Mouse (Mus musculus) forebrain, embryonic 16.5 days (tissue): ENCODE measurements at regions not wholly inside any gene's neighbourhood (a gene's known extent, or its start where the extent isn't known, plus 50 kb on each side); places are given as distances from the start of the nearest gene placed in this dataset.
A peak's percentile ranks its signal among the peaks of the same experiment; 100 is the strongest.

Experiments
- ATAC-seq: fragments of 200-750 bp; cut with Nextera tagmentation; 2 replicates; pipeline ENCODE4 v1.8.0; 2017; ENCODE audit warnings: mild to moderate bottlenecking, moderate library complexity
- H3K27ac ChIP-seq: fragments of 300-500 bp; sonication (generic); 2 replicates; pipeline ENCODE4 v1.5.1; 2014; ENCODE audit warnings: low read length, control low read depth
- H3K27me3 ChIP-seq: fragments of 300-500 bp; sonication (generic); replicated peaks from 2 replicates; pipeline ENCODE4 v1.6.1; 2014; ENCODE audit warnings: low read length; ENCODE audit not compliant: control insufficient read depth, insufficient read depth
- H3K36me3 ChIP-seq: fragments of 300-500 bp; sonication (generic); 2 replicates; pipeline ENCODE4 v1.6.1; 2014; ENCODE audit not compliant: control insufficient read depth, insufficient read depth
- H3K4me1 ChIP-seq: fragments of 300-500 bp; sonication (generic); replicated peaks from 2 replicates; pipeline ENCODE4 v1.6.1; 2014; ENCODE audit warnings: low read length; ENCODE audit not compliant: control insufficient read depth, insufficient read depth
- H3K4me2 ChIP-seq: fragments of 300-500 bp; sonication (generic); 2 replicates; pipeline ENCODE4 v1.6.1; 2014; ENCODE audit warnings: mild to moderate bottlenecking, low read length, control low read depth
- H3K4me3 ChIP-seq: fragments of 300-500 bp; sonication (generic); replicated peaks from 2 replicates; pipeline ENCODE4 v1.5.1; 2014; ENCODE audit warnings: mild to moderate bottlenecking, low read length, control low read depth
- H3K9ac ChIP-seq: fragments of 300-500 bp; sonication (generic); replicated peaks from 2 replicates; pipeline ENCODE4 v1.6.1; 2014; ENCODE audit warnings: low read depth, low read length, control low read depth
- H3K9me3 ChIP-seq: fragments of 300-500 bp; sonication (generic); 2 replicates; pipeline ENCODE4 v1.6.1; 2016; ENCODE audit warnings: low read length; ENCODE audit not compliant: control insufficient read depth
- WGBS: fragments of 180-500 bp; shearing (Covaris S2); extraction: QIAGEN DNeasy Blood & Tissue Kit; methylation state at CpG from one replicate; pipeline ENCODE4 v1.1.7; 2014; 5-methylcytosine and 5-hydroxymethylcytosine counted together

GRCm38 (mm10) chr7:73616971-73617906, 75.6 kb upstream of the Chd2 start:
- Histone ChIP-seq H3K4me2 (peak overlapping the region; percentile 86), H3K27ac (peak overlapping the region; percentile 100), H3K9ac (peak overlapping the region; percentile 88), H3K27me3 (no peaks in the 10 kb centered on the region), H3K9me3 (no peaks in the 10 kb centered on the region), H3K4me3 (peak overlapping the region; percentile 60), H3K4me1 (peaks cover 32% of the 10 kb centered on the region), H3K36me3 (no peaks in the 10 kb centered on the region)
- WGBS = under 1% methylated on average over 21 of the region's 21 CpGs
- ATAC-seq = peak; percentile 9

DNA sequence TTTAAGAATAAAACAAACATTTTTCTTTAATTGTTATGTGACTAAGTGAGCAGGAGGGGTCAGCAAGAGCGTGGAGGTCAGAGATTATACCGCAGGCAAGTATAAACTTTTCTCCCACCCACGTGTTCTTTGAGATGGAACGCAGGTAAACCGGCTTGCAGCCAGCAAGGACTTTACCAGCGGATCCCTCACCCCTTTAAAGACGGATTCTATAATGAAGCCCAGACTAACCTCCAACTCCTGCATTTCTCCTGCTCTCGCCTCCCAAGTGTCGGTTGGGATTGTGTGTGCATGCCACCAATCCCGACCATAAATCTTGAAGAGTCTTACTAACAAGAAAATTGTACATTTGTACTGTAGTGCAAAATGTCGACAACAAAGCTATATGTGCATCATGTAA, 74.4 kb upstream of the Chd2 start:
- Histone ChIP-seq H3K4me3 (peak overlapping the region; percentile 5; the same call in 1 of the 2 replicates), H3K27me3 (no peaks in the 10 kb centered on the region), H3K4me1 (peaks cover 32% of the 10 kb centered on the region), H3K9ac (peak overlapping the region; percentile 88), H3K9me3 (no peaks in the 10 kb centered on the region), H3K36me3 (no peaks in the 10 kb centered on the region), H3K4me2 (peak overlapping the region; percentile 86), H3K27ac (peak overlapping the region; percentile 100)
- WGBS = 16% methylated on average over 11 of the region's 11 CpGs
- ATAC-seq = no peak

DNA sequence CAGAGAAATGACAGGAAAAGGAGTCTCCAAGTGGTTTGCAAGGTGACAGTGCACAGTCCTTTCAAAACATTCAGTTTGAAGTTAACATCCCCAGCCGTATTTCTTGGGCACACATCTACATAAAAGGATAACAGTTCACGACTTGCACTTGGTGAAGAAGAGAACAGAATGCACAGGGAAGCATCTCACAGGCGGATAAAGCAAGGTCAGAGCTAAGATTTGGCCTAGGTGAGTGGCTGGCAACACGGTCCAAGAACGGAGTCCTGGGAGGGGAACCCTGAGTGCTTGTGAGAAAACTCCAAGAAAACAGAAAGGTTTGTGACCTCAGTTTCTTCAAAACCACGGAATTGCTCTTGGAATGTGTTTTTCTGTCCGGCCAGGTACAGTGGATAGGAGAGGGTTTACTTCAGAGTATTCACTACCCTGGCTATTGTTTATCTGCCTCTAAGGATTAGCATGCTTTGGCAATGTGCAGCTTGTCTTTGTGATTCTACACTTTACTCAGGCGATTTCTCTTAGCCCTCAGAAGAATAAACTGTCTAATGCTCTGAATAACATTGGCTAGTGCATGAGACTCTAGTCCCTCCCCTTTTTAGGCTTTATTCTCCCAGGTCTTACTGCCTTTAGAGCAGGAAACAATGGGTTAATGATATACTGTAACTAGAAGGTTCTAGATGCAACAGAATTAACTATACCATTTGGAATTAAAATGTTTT, 73.4 kb upstream of the Chd2 start:
- ATAC-seq = no peak
- H3K27me3 ChIP-seq = no peaks in the 10 kb centered on the region
- peak overlapping the region; percentile 16; the same call in 1 of the 2 replicates for H3K4me3 ChIP-seq
- no peaks in the 10 kb centered on the region for H3K9me3 ChIP-seq
- no peaks in the 10 kb centered on the region for H3K36me3 ChIP-seq
- peak overlapping the region; percentile 44 for H3K4me2 ChIP-seq
- H3K9ac ChIP-seq = peak overlapping the region; percentile 44
- H3K4me1 ChIP-seq = peaks cover 28% of the 10 kb centered on the region
- peak overlapping the region; percentile 100 for H3K27ac ChIP-seq
- WGBS = 39% methylated on average over 8 of the region's 8 CpGs

GRCm38 (mm10) chr7:73614341-73614740, 72.7 kb upstream of the Chd2 start:
- H3K9me3 ChIP-seq = no peaks in the 10 kb centered on the region
- 29% methylated on average over 4 of the region's 4 CpGs for WGBS
- peak overlapping the region; percentile 3; the same call in 1 of the 2 replicates for H3K4me3 ChIP-seq
- peak overlapping the region; percentile 44 for H3K4me2 ChIP-seq
- peaks cover 27% of the 10 kb centered on the region for H3K4me1 ChIP-seq
- H3K36me3 ChIP-seq = no peaks in the 10 kb centered on the region
- ATAC-seq = no peak
- H3K9ac ChIP-seq = peak overlapping the region; percentile 44
- H3K27ac ChIP-seq = peak overlapping the region; percentile 100
- no peaks in the 10 kb centered on the region for H3K27me3 ChIP-seq

GRCm38 (mm10) chr7:73612752-73613092, 71.1 kb upstream of the Chd2 start:
- H3K9me3 ChIP-seq = no peaks in the 10 kb centered on the region
- H3K4me1 ChIP-seq = peaks cover 31% of the 10 kb centered on the region
- WGBS = 55% methylated on average over 3 of the region's 3 CpGs
- H3K9ac ChIP-seq = no peak overlapping the region
- H3K36me3 ChIP-seq = no peaks in the 10 kb centered on the region
- H3K27ac ChIP-seq = no peak overlapping the region
- H3K27me3 ChIP-seq = no peaks in the 10 kb centered on the region
- H3K4me3 ChIP-seq = no peak overlapping the region
- ATAC-seq = no peak
- H3K4me2 ChIP-seq = no peak overlapping the region

GRCm38 (mm10) chr7:73611866-73612751, 70.5 kb upstream of the Chd2 start:
- no peak overlapping the region for H3K9ac ChIP-seq
- 90% methylated on average over 12 of the region's 12 CpGs for WGBS
- peaks cover 29% of the 10 kb centered on the region for H3K4me1 ChIP-seq

DNA sequence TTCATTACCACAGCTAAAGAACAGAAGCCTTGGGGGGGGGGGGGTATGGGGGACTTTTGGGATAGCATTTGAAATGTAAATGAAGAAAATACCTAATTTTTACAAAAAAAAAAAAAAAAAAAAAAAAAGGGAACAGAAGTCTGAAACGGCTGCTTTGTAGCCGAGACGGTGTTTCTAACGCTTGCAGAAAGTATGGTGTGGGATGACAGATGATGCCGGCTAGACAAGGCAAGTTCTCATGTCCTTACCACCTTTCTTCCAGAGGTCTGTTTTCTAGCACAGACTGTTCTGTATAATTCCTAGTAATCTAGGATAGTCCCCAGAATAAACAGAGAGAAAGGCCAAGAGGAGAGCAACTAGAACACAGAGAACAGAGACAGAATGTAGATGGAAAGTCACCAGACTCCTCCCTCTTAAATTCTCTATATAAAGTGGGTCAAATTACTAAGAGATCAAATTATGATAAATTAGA, 67.2 kb upstream of the Chd2 start:
- no peak overlapping the region; the same call in 1 of the 2 replicates for H3K4me3 ChIP-seq
- whole genome bisulfite sequencing = 3% methylated on average over 5 of the region's 5 CpGs
- no peak for ATAC-seq
- H3K27ac ChIP-seq = peak overlapping the region; percentile 97
- no peaks in the 10 kb centered on the region for H3K36me3 ChIP-seq
- peak overlapping the region; percentile 49; the same call in 1 of the 2 replicates for H3K9ac ChIP-seq
- peaks cover 7% of the 10 kb centered on the region for H3K4me1 ChIP-seq
- H3K9me3 ChIP-seq = no peaks in the 10 kb centered on the region
- no peaks in the 10 kb centered on the region for H3K27me3 ChIP-seq
- peak overlapping the region; percentile 63 for H3K4me2 ChIP-seq

More at GRCm38 (mm10) chr7:73611866-73612751, 70.5 kb upstream of the Chd2 start:
- Histone ChIP-seq H3K4me3 (no peak overlapping the region), H3K27me3 (no peaks in the 10 kb centered on the region), H3K9me3 (no peaks in the 10 kb centered on the region), H3K4me2 (no peak overlapping the region), H3K27ac (no peak overlapping the region), H3K36me3 (no peaks in the 10 kb centered on the region)
- no peak for ATAC-seq

GRCm38 (mm10) chr7:73608070-73608803, 66.6 kb upstream of the Chd2 start:
- Histone ChIP-seq H3K9me3 (no peaks in the 10 kb centered on the region), H3K4me3 (peak overlapping the region; percentile 17; the same call in 1 of the 2 replicates), H3K36me3 (no peaks in the 10 kb centered on the region), H3K27ac (peak overlapping the region; percentile 97), H3K27me3 (no peaks in the 10 kb centered on the region), H3K4me1 (peaks cover 7% of the 10 kb centered on the region), H3K4me2 (peak overlapping the region; percentile 63), H3K9ac (peak overlapping the region; percentile 64)
- ATAC-seq = no peak
- WGBS = 6% methylated on average over 8 of the region's 8 CpGs
